In the genomic region with DNA sequence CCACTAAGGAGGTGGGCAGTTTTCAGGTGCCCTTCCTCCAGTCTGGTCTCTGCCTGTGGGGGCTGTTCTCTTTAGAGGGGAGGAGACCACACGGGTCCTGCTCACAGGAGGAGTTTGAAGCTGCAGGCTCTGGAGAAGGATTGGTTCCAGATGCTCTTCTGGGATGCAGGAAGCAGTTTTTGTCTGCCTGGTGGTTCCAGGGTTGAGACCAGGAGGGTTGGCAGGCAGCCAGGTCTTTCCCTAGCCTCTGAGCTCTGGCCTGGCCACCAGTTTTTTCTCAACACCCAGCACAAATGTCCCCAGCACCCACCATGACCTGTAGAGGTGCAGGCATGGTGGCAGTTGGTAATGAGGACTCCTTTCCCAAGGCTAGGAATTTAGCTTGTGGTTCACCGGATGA, we compare ENCODE assay signal across 8 mouse cellular contexts.
DNase-seq lines count a peak whose midpoint lies in the region; ATAC-seq lines count a peak whose summit lies in the region.
"Had no signal": no experiment of that assay in that cellular context is flagged by ENCODE, and none has a peak within 500 bp of the region (broad histone marks: within the 10 kb centered on the region; RNA-seq: fewer than 3 reads in every experiment).

No protein-coding gene starts in this region.

- no peak overlapping the region for H3K4me3 ChIP-seq in hindbrain, embryonic 12.5 days
- no peak overlapping the region for H3K4me3 ChIP-seq in hindbrain, embryonic 13.5 days
- no peak overlapping the region for H3K4me3 ChIP-seq in heart, embryonic 14.5 days (ENCODE audit: control insufficient read depth in 1 of 2, insufficient read depth in 1 of 2, low read depth in 1 of 2, low read length in 2 of 2)
- no peak overlapping the region for H3K4me3 ChIP-seq in liver, embryonic 15.5 days (replicated peaks)

- H3K9ac ChIP-seq in hindbrain, embryonic 12.5 days, result no peak overlapping the region
- H3K9ac ChIP-seq in hindbrain, embryonic 13.5 days, result no peak overlapping the region
- H3K9ac ChIP-seq in heart, embryonic 14.5 days (ENCODE audit: low read length), result peak overlapping the region; percentile 64; the same call in 1 of the 2 replicates
- H3K9ac ChIP-seq in liver, embryonic 15.5 days, result no peak overlapping the region

- no peaks in the 10 kb centered on the region for H3K9me3 ChIP-seq in hindbrain, embryonic 12.5 days (replicated peaks)
- H3K9me3 ChIP-seq in hindbrain, embryonic 13.5 days, result no peaks in the 10 kb centered on the region
- H3K9me3 ChIP-seq in heart, embryonic 14.5 days (ENCODE audit: control insufficient read depth, low read length), result no peaks in the 10 kb centered on the region
- no peaks in the 10 kb centered on the region for H3K9me3 ChIP-seq in liver, embryonic 15.5 days (replicated peaks)

- peak; percentile 55 to 72 for DNase-seq in cerebellum, postnatal 25 days
- no peak for DNase-seq in spleen, postnatal 14 days (ENCODE audit: low spot score in 2 of 2)
- DNase-seq in layer of hippocampus, adult 18-20 months (ENCODE audit: low spot score in 2 of 2), result no peak
- DNase-seq: retina, postnatal 1 day had no signal

- H3K36me3 ChIP-seq in hindbrain, embryonic 12.5 days, result no peaks in the 10 kb centered on the region
- H3K36me3 ChIP-seq in hindbrain, embryonic 13.5 days, result no peaks in the 10 kb centered on the region
- H3K36me3 ChIP-seq in heart, embryonic 14.5 days (ENCODE audit: control insufficient read depth, insufficient read depth, low read length), result no peaks in the 10 kb centered on the region
- no peaks in the 10 kb centered on the region for H3K36me3 ChIP-seq in liver, embryonic 15.5 days (replicated peaks)

- peak overlapping the region; percentile 31; the same call in 1 of the 2 replicates for H3K27ac ChIP-seq in hindbrain, embryonic 12.5 days
- no peak overlapping the region for H3K27ac ChIP-seq in hindbrain, embryonic 13.5 days
- peak overlapping the region; percentile 42 to 43 for H3K27ac ChIP-seq in heart, embryonic 14.5 days (replicated peaks in 1 of 2; ENCODE audit: control insufficient read depth in 1 of 2, insufficient read depth in 1 of 2, low read depth in 2 of 2, low read length in 2 of 2)
- 0 out of 2 replicates have a peak overlapping the region, but pooled peaks have one; percentile 33 for H3K27ac ChIP-seq in liver, embryonic 15.5 days (replicated peaks)

- H3K27me3 ChIP-seq in hindbrain, embryonic 12.5 days, result peaks cover 2% of the 10 kb centered on the region; the same call in 1 of the 2 replicates
- peaks cover 9% of the 10 kb centered on the region; the same call in 1 of the 2 replicates for H3K27me3 ChIP-seq in hindbrain, embryonic 13.5 days
- no peaks in the 10 kb centered on the region for H3K27me3 ChIP-seq in heart, embryonic 14.5 days (ENCODE audit: control insufficient read depth, insufficient read depth, low read length)
- peaks cover 37% of the 10 kb centered on the region for H3K27me3 ChIP-seq in liver, embryonic 15.5 days

- H3K4me2 ChIP-seq in hindbrain, embryonic 12.5 days (replicated peaks), result peak overlapping the region; percentile 42; the same call in 1 of the 2 replicates
- H3K4me2 ChIP-seq in hindbrain, embryonic 13.5 days, result no peak overlapping the region
- peak overlapping the region; percentile 59 for H3K4me2 ChIP-seq in heart, embryonic 14.5 days (ENCODE audit: low read length)
- no peak overlapping the region for H3K4me2 ChIP-seq in liver, embryonic 15.5 days

- no peak for ATAC-seq in hindbrain, embryonic 12.5 days (ENCODE audit: low FRiP score)
- no peak for ATAC-seq in hindbrain, embryonic 13.5 days (ENCODE audit: low FRiP score)
- no peak for ATAC-seq in heart, embryonic 14.5 days (ENCODE audit: insufficient number of reproducible peaks, insufficient read depth, low FRiP score, low read depth)
- ATAC-seq in liver, embryonic 15.5 days (ENCODE audit: insufficient read depth), result no peak

- peaks cover 62% of the 10 kb centered on the region for H3K4me1 ChIP-seq in hindbrain, embryonic 12.5 days
- peaks cover 61% of the 10 kb centered on the region for H3K4me1 ChIP-seq in hindbrain, embryonic 13.5 days (replicated peaks)
- peaks cover 79% of the 10 kb centered on the region in 2 experiments for H3K4me1 ChIP-seq in heart, embryonic 14.5 days (ENCODE audit: control insufficient read depth in 2 of 2, insufficient read depth in 2 of 2, low read length in 2 of 2)
- peaks cover 61% of the 10 kb centered on the region for H3K4me1 ChIP-seq in liver, embryonic 15.5 days (replicated peaks)

- 48% methylated on average over 2 of the region's 2 CpGs for WGBS in hindbrain, embryonic 12.5 days
- WGBS in hindbrain, embryonic 13.5 days, result 39% methylated on average over 2 of the region's 2 CpGs
- 29% methylated on average over 2 of the region's 2 CpGs for WGBS in heart, embryonic 14.5 days
- WGBS in liver, embryonic 15.5 days (ENCODE audit: insufficient replicate concordance), result 48% methylated on average over 2 of the region's 2 CpGs

Comparison
In these comparisons a context has a peak if more than half of its experiments do, and no peak if none do; other contexts are left out.
1. H3K4me2 ChIP-seq: peak in hindbrain, embryonic 12.5 days (single experiment) and heart, embryonic 14.5 days (single experiment); none in hindbrain, embryonic 13.5 days (single experiment) and liver, embryonic 15.5 days (single experiment).
2. DNase-seq: peak in cerebellum, postnatal 25 days (2 of 2); none in spleen, postnatal 14 days (0 of 2) and layer of hippocampus, adult 18-20 months (0 of 2).